ENCODE assay signal across 14 mouse cellular contexts in the genomic region with DNA sequence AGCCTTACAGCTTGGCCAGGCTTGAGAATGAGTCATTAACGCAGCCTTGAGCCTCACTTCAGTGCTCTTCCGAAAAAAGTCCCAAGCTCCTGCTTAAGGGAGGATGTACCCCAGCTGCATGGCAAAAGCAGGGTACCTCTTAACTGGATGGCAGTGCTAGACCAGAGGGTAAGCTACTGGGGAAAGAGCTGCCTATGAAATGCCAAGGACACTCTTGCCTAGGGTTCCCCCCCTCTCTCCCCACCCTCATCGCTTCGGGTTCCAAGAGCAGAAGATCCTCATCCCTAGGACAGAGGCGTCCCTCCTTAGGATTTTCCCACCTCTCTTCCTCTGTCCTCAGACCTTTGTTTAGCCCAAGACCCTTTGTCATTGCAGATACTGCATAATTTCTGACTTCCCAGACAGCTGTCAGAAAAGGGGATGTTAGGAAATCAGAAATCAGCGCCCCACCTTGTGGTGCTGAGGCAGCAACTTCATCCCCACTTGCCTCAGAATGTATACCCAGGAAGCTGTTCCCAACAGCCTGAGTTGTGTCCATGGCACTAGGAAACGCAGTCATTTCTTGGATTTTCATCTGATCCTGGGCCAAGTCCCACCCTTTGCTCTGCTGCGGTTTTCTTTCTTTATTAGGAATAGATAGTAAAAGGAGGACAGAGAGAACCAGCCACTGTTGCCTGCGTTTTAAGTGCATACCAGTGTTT. TPM values are rescaled to one million over a fixed set of nuclear protein-coding genes. Genes with fewer than 3 reads are reported as not detected.
A peak's percentile ranks its signal among the peaks of the same experiment; 100 is the strongest.
DNase-seq lines count a peak whose midpoint lies in the region; ATAC-seq and TF ChIP-seq lines count a peak whose summit lies in the region.
"Had no signal": no experiment of that assay in that cellular context is flagged by ENCODE, and none has a peak within 500 bp of the region (broad histone marks: within the 10 kb centered on the region; RNA-seq: fewer than 3 reads in every experiment).

No protein-coding gene starts in this region.

- peak; percentile 64 for TF ChIP-seq CTCF in hindbrain, postnatal 0 days (IDR thresholded peaks at IDR 0.05; ENCODE audit: low read depth)
- no peak for TF ChIP-seq CTCF in olfactory bulb, adult 2 months (IDR thresholded peaks at IDR 0.05; ENCODE audit: insufficient read depth, low read depth, low read length)

- H3K4me2 ChIP-seq in neural tube, embryonic 11.5 days (ENCODE audit: low read depth) = peak overlapping the region; percentile 45
- H3K4me2 ChIP-seq in hindbrain, postnatal 0 days (ENCODE audit: low read depth, low read length) = peak overlapping the region; percentile 97
- H3K4me2 ChIP-seq: heart, embryonic 12.5 days; stomach, embryonic 15.5 days had no signal

- no peak overlapping the region for H3K27ac ChIP-seq in neural tube, embryonic 11.5 days (ENCODE audit: low read depth, low read length)
- peak overlapping the region; percentile 15; the same call in 1 of the 2 replicates for H3K27ac ChIP-seq in hindbrain, postnatal 0 days
- H3K27ac ChIP-seq in olfactory bulb, adult 2 months (ENCODE audit: insufficient read depth, low read depth, low read length) = peak overlapping the region; percentile 41; the same call in 1 of the 2 replicates
- H3K27ac ChIP-seq: embryonic facial prominence, embryonic 10.5 days; stomach, embryonic 15.5 days had no signal

- 0 out of 2 replicates have a peak, but pooled peaks cover 2% of the 10 kb centered on the region for H3K36me3 ChIP-seq in neural tube, embryonic 11.5 days (ENCODE audit: control insufficient read depth, insufficient read depth, low read length)
- no peaks in the 10 kb centered on the region for H3K36me3 ChIP-seq in hindbrain, postnatal 0 days (ENCODE audit: insufficient read depth, low read length)
- H3K36me3 ChIP-seq: heart, embryonic 12.5 days; stomach, embryonic 15.5 days had no signal

- WGBS in neural tube, embryonic 11.5 days = 68% methylated on average over 9 of the region's 9 CpGs
- 29% methylated on average over 9 of the region's 9 CpGs for WGBS in hindbrain, postnatal 0 days
- WGBS in olfactory bulb, adult 2 months = 40% methylated on average over 9 of the region's 9 CpGs

- H3K9me3 ChIP-seq in neural tube, embryonic 11.5 days (ENCODE audit: control insufficient read depth, low read length) = no peaks in the 10 kb centered on the region
- no peaks in the 10 kb centered on the region for H3K9me3 ChIP-seq in hindbrain, postnatal 0 days (ENCODE audit: low read length)
- H3K9me3 ChIP-seq: embryonic facial prominence, embryonic 10.5 days; heart, embryonic 12.5 days; stomach, embryonic 15.5 days had no signal

- H3K9ac ChIP-seq in neural tube, embryonic 11.5 days (ENCODE audit: low read length) = 0 out of 2 replicates have a peak overlapping the region, but pooled peaks have one; percentile 8
- peak overlapping the region; percentile 37 for H3K9ac ChIP-seq in hindbrain, postnatal 0 days (replicated peaks; ENCODE audit: low read length)
- H3K9ac ChIP-seq: heart, embryonic 12.5 days; stomach, embryonic 15.5 days had no signal

- DNase-seq in adrenal gland, postnatal 36 days = peak; percentile 23 to 50
- DNase-seq in adrenal gland, postnatal 14 days = no peak
- no peak for DNase-seq in neural tube, embryonic 11.5 days (ENCODE audit: low spot score)
- DNase-seq in neural tube, embryonic 10.5 days (ENCODE audit: extremely low spot score, low spot score) = no peak
- peak; percentile 54 for DNase-seq in hindbrain, postnatal 0 days (ENCODE audit: low spot score)
- no peak for DNase-seq in layer of hippocampus, adult 8-10 months (ENCODE audit: low spot score in 2 of 2)
- DNase-seq: B cell, adult 2 months; liver had no signal

- TF ChIP-seq POLR2A in olfactory bulb, adult 2 months (IDR thresholded peaks at IDR 0.05; ENCODE audit: insufficient read depth, low read depth, low read length) = no peak

- ATAC-seq in neural tube, embryonic 11.5 days (ENCODE audit: insufficient read depth, low FRiP score, low TSS enrichment) = no peak
- ATAC-seq in hindbrain, postnatal 0 days = no peak
- ATAC-seq in activated CD4-positive, CD25-positive, alpha-beta regulatory T cell, adult 4 months = no peak
- ATAC-seq: inflammation-experienced regulatory T-cells, adult 6 months had no signal

- H3K4me1 ChIP-seq in neural tube, embryonic 11.5 days (ENCODE audit: control insufficient read depth, insufficient read depth, low read length) = peaks cover 34% of the 10 kb centered on the region
- peaks cover 35% of the 10 kb centered on the region for H3K4me1 ChIP-seq in hindbrain, postnatal 0 days (ENCODE audit: insufficient read depth, low read length)
- H3K4me1 ChIP-seq in olfactory bulb, adult 2 months (ENCODE audit: control insufficient read depth, insufficient read depth, low read length) = peaks cover 29% of the 10 kb centered on the region

- peaks cover 4% of the 10 kb centered on the region; the same call in 1 of the 2 replicates for H3K27me3 ChIP-seq in neural tube, embryonic 11.5 days (ENCODE audit: control insufficient read depth, insufficient read depth, low read length)
- H3K27me3 ChIP-seq in hindbrain, postnatal 0 days (ENCODE audit: insufficient read depth, low read length) = no peaks in the 10 kb centered on the region

- H3K4me3 ChIP-seq in neural tube, embryonic 11.5 days (ENCODE audit: low read depth, low read length) = peak overlapping the region; percentile 24; the same call in 1 of the 2 replicates
- peak overlapping the region; percentile 87 for H3K4me3 ChIP-seq in hindbrain, postnatal 0 days (ENCODE audit: low read length)
- H3K4me3 ChIP-seq in olfactory bulb, adult 2 months (ENCODE audit: insufficient read depth, low read depth, low read length) = peak overlapping the region; percentile 21
- H3K4me3 ChIP-seq: embryonic facial prominence, embryonic 10.5 days; heart, embryonic 12.5 days; stomach, embryonic 15.5 days had no signal

RNA-seq across cellular contexts. Expression of a gene that starts 4.7 kb away (rescaled TPM):
- 1 to 10 TPM; 5.3 to 9.2 TPM for total RNA-seq in adrenal gland, postnatal 36 days (2021)
- 6.0 and 6.7 TPM in 2 replicates for total RNA-seq in adrenal gland, postnatal 14 days (2021)
- polyA plus RNA-seq in neural tube, embryonic 11.5 days (2014; fragmentation: Nextera tagmentation; extraction: Ambion mirVana) = 6.3 and 7.2 TPM in 2 replicates
- 54.8 and 59.8 TPM in 2 replicates for total RNA-seq in hindbrain, postnatal 0 days (2014; rRNA removed)
- polyA plus RNA-seq in hindbrain, postnatal 0 days (2015; fragmentation: Nextera tagmentation; extraction: Ambion mirVana) = 6.0 and 6.1 TPM in 2 replicates
- polyA plus RNA-seq in olfactory bulb, adult 2 months (2012; ENCODE audit: insufficient read depth, insufficient read length, low replicate concordance, missing spikeins) = not detected in 2 replicates
- 10 to 100 TPM; 89.1 to 97.1 (median 91.5) TPM for total RNA-seq in layer of hippocampus, adult 8-10 months (2022)
- polyA plus RNA-seq in activated CD4-positive, CD25-positive, alpha-beta regulatory T cell, adult 4 months (2017; shearing (Covaris generic)) = under 1 TPM; 0.37 to 0.42 TPM

Comparison
In these comparisons a context has a peak if more than half of its experiments do, and no peak if none do; other contexts are left out.
1. DNase-seq: peak in adrenal gland, postnatal 36 days (2 of 2) and hindbrain, postnatal 0 days (single experiment); none in adrenal gland, postnatal 14 days (single experiment), neural tube, embryonic 11.5 days (single experiment), neural tube, embryonic 10.5 days (single experiment) and layer of hippocampus, adult 8-10 months (0 of 2).
2. H3K4me3 ChIP-seq: peak in every context shown above with its lines; median percentile 87 in hindbrain, postnatal 0 days; 24 in neural tube, embryonic 11.5 days; 21 in olfactory bulb, adult 2 months.